Mouse (Mus musculus): ENCODE results near the gene Cdrt4.

GRCm38 (mm10) chr11:62934795-62935514 is 16.0 kb upstream of the Cdrt4 start:
- TF ChIP-seq POLR2A (IDR thresholded peaks at IDR 0.05; ENCODE audit: extremely low read depth, insufficient read depth, low read length) (no peak), CTCF (IDR thresholded peaks at IDR 0.05; ENCODE audit: low read depth, low read length) (no peak)
